Mouse (Mus musculus): Measurements from ENCODE around the gene Prkce. TPM values are rescaled to one million over a fixed set of nuclear protein-coding genes. Genes with fewer than 3 reads are reported as not detected.

Prkce gene
- polyA plus RNA-seq, 2 experiments, result 0.32 to 0.37 TPM

- Histone ChIP-seq H3K9me3 (ENCODE audit: control insufficient read depth, low read length) (no peaks in the 10 kb centered on the region), H3K27ac (no peak overlapping the region), H3K4me1 (replicated peaks; ENCODE audit: control insufficient read depth in 2 of 2, insufficient read depth in 2 of 2, low read length in 1 of 2) (no peaks in the 10 kb centered on the region), H3K9ac (replicated peaks) (no peak overlapping the region), H3K4me3 (ENCODE audit: insufficient read depth in 1 of 2, low read depth in 2 of 2, low read length in 2 of 2) (no peak overlapping the region), H3K27me3 (ENCODE audit: control insufficient read depth, insufficient read depth, low read length) (no peaks in the 10 kb centered on the region), H3K36me3 (replicated peaks; ENCODE audit: control insufficient read depth, insufficient read depth, low read depth) (no peaks in the 10 kb centered on the region), H3K4me2 (ENCODE audit: low read depth) (no peak overlapping the region)
- WGBS (ENCODE audit: insufficient replicate concordance), result 71% methylated on average over 3 of the region's 3 CpGs
- no peak for TF ChIP-seq CTCF (IDR thresholded peaks at IDR 0.05; ENCODE audit: low read depth)
- TF ChIP-seq EP300 (IDR thresholded peaks at IDR 0.05; ENCODE audit: low read depth), result no peak
- DNase-seq (ENCODE audit: low read depth in 3 of 3, low spot score in 3 of 3) (no peak), ATAC-seq (ENCODE audit: insufficient read depth) (no peak)
Observed at GRCm38 (mm10) chr17:86227389-86227788, 59.8 kb downstream of the Prkce start.

DNA sequence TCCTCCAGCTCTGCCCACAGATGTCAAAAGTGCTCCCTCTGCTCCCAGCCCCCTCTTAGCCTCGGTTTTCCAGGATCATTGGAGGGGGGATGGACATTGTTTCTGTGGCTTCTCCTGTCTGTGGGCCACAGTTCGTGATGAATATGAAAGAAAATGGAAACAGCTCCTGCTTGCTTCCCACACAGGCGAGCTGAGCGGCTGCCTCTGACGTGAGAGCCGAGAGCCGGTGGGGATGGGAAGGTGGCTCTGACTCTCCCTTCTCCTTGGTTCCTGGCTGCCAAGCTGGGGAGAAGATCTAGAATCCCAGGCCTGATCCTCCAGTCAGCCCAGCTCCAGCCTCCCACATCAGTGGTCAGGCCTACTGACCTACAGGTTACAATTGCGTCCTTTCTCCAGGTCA, 61.3 kb downstream of the Prkce start:
- no peaks in the 10 kb centered on the region for H3K27me3 ChIP-seq (ENCODE audit: control insufficient read depth, insufficient read depth, low read length)
- H3K27ac ChIP-seq, result no peak overlapping the region
- ATAC-seq (ENCODE audit: insufficient read depth), result no peak

DNA sequence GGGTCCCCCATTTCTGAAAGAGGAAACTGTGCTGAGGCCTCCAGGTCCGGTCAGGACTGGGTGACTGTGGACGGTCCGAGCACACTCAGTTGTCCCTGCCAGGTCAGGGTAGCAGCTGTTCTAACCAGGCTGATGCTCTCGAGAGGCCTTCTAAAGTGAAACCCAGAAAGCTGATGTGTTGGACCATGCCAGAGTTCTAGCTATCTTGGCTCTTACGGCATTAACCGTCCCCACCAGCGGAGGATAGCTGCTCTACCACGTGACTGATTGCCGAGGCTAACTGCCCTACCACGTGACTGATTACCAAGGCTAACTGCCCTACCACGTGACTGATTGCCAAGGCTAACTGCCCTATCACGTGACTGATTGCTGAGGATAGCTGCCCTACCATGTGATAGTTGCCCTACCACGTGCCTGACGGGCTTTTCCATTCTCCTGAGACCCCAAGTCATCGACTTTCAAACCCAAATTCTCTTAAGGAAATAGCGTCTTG, 62.6 kb downstream of the Prkce start:
- H3K4me1 ChIP-seq (replicated peaks; ENCODE audit: control insufficient read depth in 2 of 2, insufficient read depth in 2 of 2, low read length in 1 of 2), result no peaks in the 10 kb centered on the region
- TF ChIP-seq EP300 (IDR thresholded peaks at IDR 0.05; ENCODE audit: low read depth) (no peak), CTCF (IDR thresholded peaks at IDR 0.05; ENCODE audit: low read depth) (no peak)
- no peak overlapping the region for H3K4me2 ChIP-seq (ENCODE audit: low read depth)
- ATAC-seq (ENCODE audit: insufficient read depth) (no peak), DNase-seq (ENCODE audit: low read depth in 3 of 3, low spot score in 3 of 3) (no peak)
- no peak overlapping the region for H3K4me3 ChIP-seq (ENCODE audit: insufficient read depth in 1 of 2, low read depth in 2 of 2, low read length in 2 of 2)
- no peak overlapping the region for H3K9ac ChIP-seq (replicated peaks)
- H3K27ac ChIP-seq, result no peak overlapping the region
- H3K27me3 ChIP-seq (ENCODE audit: control insufficient read depth, insufficient read depth, low read length), result no peaks in the 10 kb centered on the region
- H3K36me3 ChIP-seq (replicated peaks; ENCODE audit: control insufficient read depth, insufficient read depth, low read depth), result no peaks in the 10 kb centered on the region
- WGBS (ENCODE audit: insufficient replicate concordance), result 66% methylated on average over 16 of the region's 16 CpGs
- no peaks in the 10 kb centered on the region for H3K9me3 ChIP-seq (ENCODE audit: control insufficient read depth, low read length)

More for the DNA sequence above, 61.3 kb downstream of the Prkce start:
- H3K4me1 ChIP-seq (replicated peaks; ENCODE audit: control insufficient read depth in 2 of 2, insufficient read depth in 2 of 2, low read length in 1 of 2), result no peaks in the 10 kb centered on the region
- H3K4me3 ChIP-seq (ENCODE audit: insufficient read depth in 1 of 2, low read depth in 2 of 2, low read length in 2 of 2), result no peak overlapping the region
- TF ChIP-seq EP300 (IDR thresholded peaks at IDR 0.05; ENCODE audit: low read depth) (no peak), CTCF (IDR thresholded peaks at IDR 0.05; ENCODE audit: low read depth) (no peak)
- no peaks in the 10 kb centered on the region for H3K9me3 ChIP-seq (ENCODE audit: control insufficient read depth, low read length)
- 66% methylated on average over 8 of the region's 8 CpGs for WGBS (ENCODE audit: insufficient replicate concordance)
- no peaks in the 10 kb centered on the region for H3K36me3 ChIP-seq (replicated peaks; ENCODE audit: control insufficient read depth, insufficient read depth, low read depth)
- no peak for DNase-seq (ENCODE audit: low read depth in 3 of 3, low spot score in 3 of 3)
- no peak overlapping the region for H3K9ac ChIP-seq (replicated peaks)
- no peak overlapping the region for H3K4me2 ChIP-seq (ENCODE audit: low read depth)

DNA sequence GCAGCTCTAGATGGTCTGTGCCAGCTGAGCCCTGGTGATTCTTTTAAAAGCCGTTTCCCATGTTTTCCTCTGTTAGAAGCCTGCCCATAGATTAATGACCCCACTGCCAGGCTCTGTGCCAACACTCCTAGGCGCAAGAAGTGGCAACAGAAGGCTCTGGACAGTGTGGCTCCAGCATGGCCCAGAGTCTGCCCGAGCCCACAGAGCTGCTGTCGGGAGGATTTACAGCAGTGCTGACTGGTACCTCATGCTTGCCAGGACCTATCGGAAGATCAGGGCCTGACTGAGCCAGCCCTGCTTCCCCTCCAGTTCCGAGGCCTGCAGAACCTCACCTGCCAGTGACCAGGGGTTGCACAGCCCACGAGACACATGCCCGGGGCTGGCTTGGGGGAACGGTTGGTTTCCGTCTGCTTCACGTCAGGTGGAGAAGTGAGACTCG, 64.2 kb downstream of the Prkce start:
- WGBS (ENCODE audit: insufficient replicate concordance), result 61% methylated on average over 12 of the region's 12 CpGs
- ATAC-seq (ENCODE audit: insufficient read depth) (no peak), DNase-seq (ENCODE audit: low read depth in 3 of 3, low spot score in 3 of 3) (no peak)
- TF ChIP-seq EP300 (IDR thresholded peaks at IDR 0.05; ENCODE audit: low read depth) (no peak), CTCF (IDR thresholded peaks at IDR 0.05; ENCODE audit: low read depth) (no peak)
- Histone ChIP-seq H3K9me3 (ENCODE audit: control insufficient read depth, low read length) (no peaks in the 10 kb centered on the region), H3K9ac (replicated peaks) (no peak overlapping the region), H3K36me3 (replicated peaks; ENCODE audit: control insufficient read depth, insufficient read depth, low read depth) (no peaks in the 10 kb centered on the region), H3K27ac (no peak overlapping the region), H3K4me3 (ENCODE audit: insufficient read depth in 1 of 2, low read depth in 2 of 2, low read length in 2 of 2) (no peak overlapping the region), H3K4me2 (ENCODE audit: low read depth) (no peak overlapping the region), H3K27me3 (ENCODE audit: control insufficient read depth, insufficient read depth, low read length) (no peaks in the 10 kb centered on the region), H3K4me1 (replicated peaks; ENCODE audit: control insufficient read depth in 2 of 2, insufficient read depth in 2 of 2, low read length in 1 of 2) (no peaks in the 10 kb centered on the region)

GRCm38 (mm10) chr17:86232248-86232647, 64.7 kb downstream of the Prkce start:
- no peaks in the 10 kb centered on the region for H3K36me3 ChIP-seq (replicated peaks; ENCODE audit: control insufficient read depth, insufficient read depth, low read depth)
- no peaks in the 10 kb centered on the region for H3K27me3 ChIP-seq (ENCODE audit: control insufficient read depth, insufficient read depth, low read length)
- H3K9ac ChIP-seq (replicated peaks), result no peak overlapping the region
- DNase-seq (ENCODE audit: low read depth in 3 of 3, low spot score in 3 of 3) (no peak), ATAC-seq (ENCODE audit: insufficient read depth) (no peak)
- no peak overlapping the region for H3K4me2 ChIP-seq (ENCODE audit: low read depth)
- no peak overlapping the region for H3K27ac ChIP-seq
- WGBS (ENCODE audit: insufficient replicate concordance), result 62% methylated on average over 4 of the region's 4 CpGs
- H3K4me1 ChIP-seq (replicated peaks; ENCODE audit: control insufficient read depth in 2 of 2, insufficient read depth in 2 of 2, low read length in 1 of 2), result no peaks in the 10 kb centered on the region
- no peak overlapping the region for H3K4me3 ChIP-seq (ENCODE audit: insufficient read depth in 1 of 2, low read depth in 2 of 2, low read length in 2 of 2)
- TF ChIP-seq EP300 (IDR thresholded peaks at IDR 0.05; ENCODE audit: low read depth) (no peak), CTCF (IDR thresholded peaks at IDR 0.05; ENCODE audit: low read depth) (no peak)
- no peaks in the 10 kb centered on the region for H3K9me3 ChIP-seq (ENCODE audit: control insufficient read depth, low read length)
